Mouse (Mus musculus): ENCODE results near the gene Ttc41. TPM values are rescaled to one million over a fixed set of nuclear protein-coding genes. Genes with fewer than 3 reads are reported as not detected.
A peak's percentile ranks its signal among the peaks of the same experiment; 100 is the strongest.

Gene Ttc41
- polyA plus RNA-seq, 1 experiment from 2014 or later, result 1.5 TPM

- Histone ChIP-seq H3K27ac (ENCODE audit: low read length) (no peak overlapping the region), H3K36me3 (ENCODE audit: control insufficient read depth, insufficient read depth, low read length) (no peaks in the 10 kb centered on the region), H3K4me3 (ENCODE audit: low read length) (no peak overlapping the region), H3K4me1 (ENCODE audit: control insufficient read depth, insufficient read depth, low read length) (no peaks in the 10 kb centered on the region), H3K9ac (ENCODE audit: low read depth, low read length) (no peak overlapping the region), H3K9me3 (ENCODE audit: control insufficient read depth, low read length) (no peaks in the 10 kb centered on the region), H3K4me2 (ENCODE audit: low read depth, low read length) (no peak overlapping the region), H3K27me3 (replicated peaks; ENCODE audit: control insufficient read depth, insufficient read depth, low read length) (no peaks in the 10 kb centered on the region)
- ATAC-seq, result no peak
- WGBS, result 84% methylated on average over 9 of the region's 9 CpGs
Observed at GRCm38 (mm10) chr10:86810000-86810399, 104.4 kb downstream of the Ttc41 start.

GRCm38 (mm10) chr10:86810612-86811011 lies 105.0 kb downstream of the Ttc41 start:
- no peak overlapping the region for H3K4me3 ChIP-seq (ENCODE audit: low read length)
- no peak overlapping the region for H3K9ac ChIP-seq (ENCODE audit: low read depth, low read length)
- no peaks in the 10 kb centered on the region for H3K27me3 ChIP-seq (replicated peaks; ENCODE audit: control insufficient read depth, insufficient read depth, low read length)
- WGBS, result 92% methylated on average over 5 of the region's 5 CpGs
- H3K27ac ChIP-seq (ENCODE audit: low read length), result no peak overlapping the region
- no peak overlapping the region for H3K4me2 ChIP-seq (ENCODE audit: low read depth, low read length)
- ATAC-seq, result no peak
- H3K4me1 ChIP-seq (ENCODE audit: control insufficient read depth, insufficient read depth, low read length), result no peaks in the 10 kb centered on the region
- no peaks in the 10 kb centered on the region for H3K9me3 ChIP-seq (ENCODE audit: control insufficient read depth, low read length)
- no peaks in the 10 kb centered on the region for H3K36me3 ChIP-seq (ENCODE audit: control insufficient read depth, insufficient read depth, low read length)

DNA sequence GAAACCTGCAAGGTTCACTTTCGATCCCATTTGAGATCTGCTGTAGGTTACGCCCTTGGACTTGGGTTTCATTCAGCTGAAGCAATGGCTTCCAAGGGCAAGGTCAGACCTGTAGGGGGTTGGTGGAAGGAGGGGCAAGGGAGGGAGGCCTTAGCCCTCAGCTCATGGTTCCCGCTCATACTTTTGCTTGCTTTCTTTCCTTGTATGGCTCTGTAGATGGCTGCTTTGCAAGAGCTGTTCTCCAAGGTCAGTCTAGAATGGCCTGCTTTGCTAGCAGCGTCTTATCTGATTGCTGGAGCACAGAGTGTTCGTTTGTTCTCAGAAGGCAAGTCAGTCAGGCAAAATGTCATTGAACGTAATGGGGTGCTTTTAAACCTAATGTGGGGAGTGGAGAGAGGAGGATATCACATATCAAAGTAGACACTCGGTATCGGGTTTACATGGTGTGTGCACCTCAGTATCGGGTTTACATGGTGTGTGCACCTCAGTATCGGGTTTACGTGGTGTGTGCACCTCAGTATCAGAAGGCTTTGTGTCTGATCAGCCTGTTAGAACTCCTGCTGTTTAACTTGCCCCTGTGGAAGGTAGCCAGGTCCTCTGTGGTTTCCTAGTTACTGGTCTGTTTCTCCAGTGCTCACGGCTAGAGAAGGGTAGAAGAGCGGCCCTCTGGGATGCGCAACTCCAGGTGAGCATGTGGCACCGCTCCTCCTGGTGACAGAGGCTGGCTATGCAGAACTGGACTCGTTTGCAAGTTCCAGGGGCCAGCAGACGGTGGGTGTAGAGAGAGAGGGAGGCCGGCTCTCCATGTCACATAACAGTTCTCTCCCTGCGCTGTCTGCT lies 108.9 kb downstream of the Ttc41 start:
- 73% methylated on average over 19 of the region's 19 CpGs for WGBS
- Histone ChIP-seq H3K4me2 (ENCODE audit: low read depth, low read length) (no peak overlapping the region), H3K4me3 (ENCODE audit: low read length) (no peak overlapping the region), H3K9me3 (ENCODE audit: control insufficient read depth, low read length) (no peaks in the 10 kb centered on the region), H3K27ac (ENCODE audit: low read length) (no peak overlapping the region), H3K9ac (ENCODE audit: low read depth, low read length) (no peak overlapping the region), H3K27me3 (replicated peaks; ENCODE audit: control insufficient read depth, insufficient read depth, low read length) (no peaks in the 10 kb centered on the region), H3K4me1 (ENCODE audit: control insufficient read depth, insufficient read depth, low read length) (no peaks in the 10 kb centered on the region), H3K36me3 (ENCODE audit: control insufficient read depth, insufficient read depth, low read length) (no peaks in the 10 kb centered on the region)
- ATAC-seq, result peak; percentile 81

DNA sequence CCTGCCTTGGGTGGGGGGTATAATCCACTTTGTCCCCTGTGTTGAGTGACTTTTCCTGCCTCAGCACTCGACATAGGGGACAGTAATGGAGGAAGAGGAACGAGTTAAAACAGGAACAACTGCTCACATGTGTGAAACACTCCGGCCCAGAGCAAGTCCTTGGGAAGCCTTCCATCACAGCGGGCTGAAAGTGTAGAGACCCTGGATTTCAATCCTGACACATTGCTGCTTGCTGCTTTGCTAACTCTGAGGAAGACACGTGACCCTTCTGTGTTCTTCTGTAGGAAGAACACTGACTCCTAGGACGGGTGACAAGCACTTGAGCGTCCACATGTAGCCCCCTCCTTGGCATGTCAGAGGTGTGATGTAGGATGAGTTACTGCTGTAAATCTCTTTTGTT lies 109.5 kb downstream of the Ttc41 start:
- H3K9me3 ChIP-seq (ENCODE audit: control insufficient read depth, low read length), result no peaks in the 10 kb centered on the region
- no peak for ATAC-seq
- 0 out of 2 replicates have a peak, but pooled peaks cover 3% of the 10 kb centered on the region for H3K4me1 ChIP-seq (ENCODE audit: control insufficient read depth, insufficient read depth, low read length)
- H3K36me3 ChIP-seq (ENCODE audit: control insufficient read depth, insufficient read depth, low read length), result no peaks in the 10 kb centered on the region
- no peak overlapping the region for H3K4me3 ChIP-seq (ENCODE audit: low read length)
- 83% methylated on average over 7 of the region's 7 CpGs for WGBS
- H3K9ac ChIP-seq (ENCODE audit: low read depth, low read length), result no peak overlapping the region
- H3K4me2 ChIP-seq (ENCODE audit: low read depth, low read length), result no peak overlapping the region
- no peak overlapping the region for H3K27ac ChIP-seq (ENCODE audit: low read length)
- H3K27me3 ChIP-seq (replicated peaks; ENCODE audit: control insufficient read depth, insufficient read depth, low read length), result no peaks in the 10 kb centered on the region

DNA sequence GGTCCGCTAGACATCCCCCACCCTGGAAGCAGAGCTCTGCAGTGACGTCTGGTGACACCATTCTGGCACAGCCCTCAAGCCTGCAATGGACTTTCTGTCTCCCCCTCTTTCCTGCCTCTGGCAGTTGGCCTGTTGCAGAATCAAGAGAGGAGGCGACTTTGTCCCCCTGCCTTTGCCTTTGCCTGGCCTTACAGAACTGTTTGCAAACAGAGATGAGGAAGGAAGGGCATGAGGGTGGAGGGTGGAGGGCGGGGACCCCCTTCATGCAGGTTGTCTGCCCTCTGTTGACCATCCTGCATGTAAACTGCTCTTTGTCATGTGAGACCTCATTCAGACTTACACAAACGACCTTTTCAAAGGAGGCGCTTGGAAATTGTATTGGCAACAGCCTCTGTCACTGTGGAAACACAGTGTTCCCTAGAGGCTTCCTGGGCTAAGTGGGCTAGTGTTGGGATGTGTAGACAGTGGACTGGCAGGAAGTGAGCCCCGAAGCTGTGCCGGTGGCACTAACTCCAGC lies 114.1 kb downstream of the Ttc41 start:
- ATAC-seq, result no peak
- no peak overlapping the region for H3K4me2 ChIP-seq (ENCODE audit: low read depth, low read length)
- no peaks in the 10 kb centered on the region for H3K27me3 ChIP-seq (replicated peaks; ENCODE audit: control insufficient read depth, insufficient read depth, low read length)
- H3K9ac ChIP-seq (ENCODE audit: low read depth, low read length), result no peak overlapping the region
- H3K4me3 ChIP-seq (ENCODE audit: low read length), result no peak overlapping the region
- peak overlapping the region; percentile 17; the same call in 1 of the 2 replicates for H3K27ac ChIP-seq (ENCODE audit: low read length)
- H3K4me1 ChIP-seq (ENCODE audit: control insufficient read depth, insufficient read depth, low read length), result 0 out of 2 replicates have a peak, but pooled peaks cover 3% of the 10 kb centered on the region
- WGBS, result 45% methylated on average over 8 of the region's 8 CpGs
- H3K36me3 ChIP-seq (ENCODE audit: control insufficient read depth, insufficient read depth, low read length), result no peaks in the 10 kb centered on the region
- H3K9me3 ChIP-seq (ENCODE audit: control insufficient read depth, low read length), result no peaks in the 10 kb centered on the region

GRCm38 (mm10) chr10:86821014-86821413 lies 115.4 kb downstream of the Ttc41 start:
- ATAC-seq, result no peak
- Histone ChIP-seq H3K9ac (ENCODE audit: low read depth, low read length) (no peak overlapping the region), H3K9me3 (ENCODE audit: control insufficient read depth, low read length) (no peaks in the 10 kb centered on the region), H3K4me1 (ENCODE audit: control insufficient read depth, insufficient read depth, low read length) (0 out of 2 replicates have a peak, but pooled peaks cover 3% of the 10 kb centered on the region), H3K27ac (ENCODE audit: low read length) (no peak overlapping the region), H3K27me3 (replicated peaks; ENCODE audit: control insufficient read depth, insufficient read depth, low read length) (no peaks in the 10 kb centered on the region), H3K4me2 (ENCODE audit: low read depth, low read length) (no peak overlapping the region), H3K4me3 (ENCODE audit: low read length) (no peak overlapping the region), H3K36me3 (ENCODE audit: control insufficient read depth, insufficient read depth, low read length) (no peaks in the 10 kb centered on the region)
- 94% methylated on average over 7 of the region's 7 CpGs for WGBS

GRCm38 (mm10) chr10:86824093-86824492 lies 118.5 kb downstream of the Ttc41 start:
- Histone ChIP-seq H3K4me3 (ENCODE audit: low read length) (no peak overlapping the region), H3K27ac (ENCODE audit: low read length) (no peak overlapping the region), H3K27me3 (replicated peaks; ENCODE audit: control insufficient read depth, insufficient read depth, low read length) (no peaks in the 10 kb centered on the region), H3K36me3 (ENCODE audit: control insufficient read depth, insufficient read depth, low read length) (no peaks in the 10 kb centered on the region), H3K9ac (ENCODE audit: low read depth, low read length) (no peak overlapping the region), H3K4me1 (ENCODE audit: control insufficient read depth, insufficient read depth, low read length) (0 out of 2 replicates have a peak, but pooled peaks cover 3% of the 10 kb centered on the region), H3K9me3 (ENCODE audit: control insufficient read depth, low read length) (no peaks in the 10 kb centered on the region), H3K4me2 (ENCODE audit: low read depth, low read length) (no peak overlapping the region)
- no peak for ATAC-seq
- WGBS, result 81% methylated on average over 6 of the region's 6 CpGs

DNA sequence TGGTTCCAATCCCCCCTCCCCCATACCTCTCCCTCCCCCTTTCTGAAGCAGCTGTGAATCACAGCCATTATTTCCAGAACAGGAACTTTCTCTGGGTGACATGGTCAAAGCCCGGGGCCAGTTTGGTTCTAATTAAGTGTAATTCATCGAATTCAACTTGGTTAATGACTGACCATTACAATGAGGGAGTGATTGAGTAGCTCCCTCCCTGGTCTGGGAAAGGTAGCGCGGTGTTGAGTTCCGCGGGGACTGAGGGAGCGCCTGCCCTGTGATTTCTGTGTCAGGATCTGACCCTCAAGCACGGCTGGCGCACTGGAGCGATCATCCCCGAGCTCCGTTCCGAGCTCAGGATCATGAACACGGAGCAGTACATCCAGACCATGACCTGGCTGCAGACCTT lies 119.3 kb downstream of the Ttc41 start:
- 77% methylated on average over 14 of the region's 14 CpGs for WGBS
- Histone ChIP-seq H3K4me2 (ENCODE audit: low read depth, low read length) (no peak overlapping the region), H3K4me3 (ENCODE audit: low read length) (no peak overlapping the region), H3K4me1 (ENCODE audit: control insufficient read depth, insufficient read depth, low read length) (0 out of 2 replicates have a peak, but pooled peaks cover 2% of the 10 kb centered on the region), H3K27me3 (replicated peaks; ENCODE audit: control insufficient read depth, insufficient read depth, low read length) (no peaks in the 10 kb centered on the region), H3K9ac (ENCODE audit: low read depth, low read length) (no peak overlapping the region), H3K9me3 (ENCODE audit: control insufficient read depth, low read length) (no peaks in the 10 kb centered on the region), H3K27ac (ENCODE audit: low read length) (no peak overlapping the region), H3K36me3 (ENCODE audit: control insufficient read depth, insufficient read depth, low read length) (no peaks in the 10 kb centered on the region)
- ATAC-seq, result no peak

DNA sequence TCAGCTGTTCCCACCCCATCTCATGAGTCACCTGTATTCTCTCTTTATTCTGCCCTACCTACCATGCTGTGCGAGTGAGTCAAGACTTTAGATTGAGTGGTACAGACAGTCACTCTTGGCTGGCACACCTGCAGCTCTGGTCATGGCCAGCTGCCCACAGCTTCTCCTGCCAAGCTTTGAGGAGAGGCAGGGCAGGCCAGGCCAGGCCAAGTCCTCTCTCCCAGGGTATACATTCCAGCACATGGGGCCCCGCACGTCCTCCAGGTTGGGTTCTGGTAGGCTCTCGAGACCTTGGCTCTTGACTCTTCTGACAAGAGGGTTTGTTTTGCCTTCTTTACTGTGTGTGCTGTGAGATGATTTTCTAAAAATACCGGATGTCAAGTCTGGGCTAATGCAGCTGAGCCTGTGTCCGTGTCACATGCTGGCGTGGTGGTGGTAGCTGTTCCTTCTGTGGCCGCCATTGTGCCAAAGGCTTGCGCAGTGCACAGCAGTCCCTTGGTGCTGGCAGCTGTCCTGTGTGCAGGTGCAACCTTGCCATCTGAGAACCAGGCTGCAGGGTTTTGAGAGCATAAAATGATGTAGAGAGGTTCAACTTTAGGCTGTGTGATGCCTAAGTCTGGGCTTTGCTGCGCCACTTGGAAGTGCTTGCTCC lies 120.4 kb downstream of the Ttc41 start:
- H3K27ac ChIP-seq (ENCODE audit: low read length), result no peak overlapping the region
- WGBS, result 90% methylated on average over 10 of the region's 10 CpGs
- no peak overlapping the region for H3K4me3 ChIP-seq (ENCODE audit: low read length)
- H3K36me3 ChIP-seq (ENCODE audit: control insufficient read depth, insufficient read depth, low read length), result no peaks in the 10 kb centered on the region
- H3K4me1 ChIP-seq (ENCODE audit: control insufficient read depth, insufficient read depth, low read length), result no peaks in the 10 kb centered on the region
- ATAC-seq, result no peak; the same call in 1 of the 2 replicates
- H3K4me2 ChIP-seq (ENCODE audit: low read depth, low read length), result no peak overlapping the region
- no peaks in the 10 kb centered on the region for H3K27me3 ChIP-seq (replicated peaks; ENCODE audit: control insufficient read depth, insufficient read depth, low read length)
- H3K9ac ChIP-seq (ENCODE audit: low read depth, low read length), result no peak overlapping the region
- no peaks in the 10 kb centered on the region for H3K9me3 ChIP-seq (ENCODE audit: control insufficient read depth, low read length)

All from intestine, embryonic 16.5 days (tissue).